9 mouse cellular contexts compared by ENCODE assay signal in genomic region chr9:96134916-96135315, GRCm38 (mm10). TPM values are rescaled to one million over a fixed set of nuclear protein-coding genes. Genes with fewer than 3 reads are reported as not detected.
DNase-seq lines count a peak whose midpoint lies in the region; ATAC-seq and TF ChIP-seq lines count a peak whose summit lies in the region.
"Had no signal": no experiment of that assay in that cellular context is flagged by ENCODE, and none has a peak within 500 bp of the region (broad histone marks: within the 10 kb centered on the region; RNA-seq: fewer than 3 reads in every experiment).

No protein-coding gene starts in this region.

- no peak for TF ChIP-seq EP300 in heart, postnatal 0 days (IDR thresholded peaks at IDR 0.05; ENCODE audit: low read depth)
- no peak for TF ChIP-seq EP300 in stomach, postnatal 0 days (optimal IDR thresholded peaks at IDR 0.05)

- H3K4me2 ChIP-seq in heart, embryonic 11.5 days = no peak overlapping the region
- H3K4me2 ChIP-seq in heart, postnatal 0 days (ENCODE audit: low read depth, low read length) = no peak overlapping the region
- no peak overlapping the region for H3K4me2 ChIP-seq in stomach, postnatal 0 days (replicated peaks; ENCODE audit: low read depth)
- H3K4me2 ChIP-seq: limb, embryonic 12.5 days had no signal

- H3K4me3 ChIP-seq in heart, embryonic 11.5 days (ENCODE audit: low read depth, low read length) = no peak overlapping the region
- H3K4me3 ChIP-seq in heart, postnatal 0 days (ENCODE audit: low read depth, low read length) = no peak overlapping the region
- H3K4me3 ChIP-seq in stomach, postnatal 0 days (ENCODE audit: low read depth, low read length) = no peak overlapping the region
- H3K4me3 ChIP-seq: limb, embryonic 12.5 days had no signal

- no peak overlapping the region for H3K9ac ChIP-seq in heart, embryonic 11.5 days (ENCODE audit: low read depth, low read length)
- H3K9ac ChIP-seq in heart, postnatal 0 days (replicated peaks; ENCODE audit: low read depth, low read length) = no peak overlapping the region
- no peak overlapping the region for H3K9ac ChIP-seq in stomach, postnatal 0 days (ENCODE audit: low read length)
- H3K9ac ChIP-seq: limb, embryonic 12.5 days had no signal

- 52% methylated on average over 8 of the region's 8 CpGs for WGBS in heart, embryonic 11.5 days (ENCODE audit: insufficient replicate concordance)
- 36% methylated on average over 8 of the region's 8 CpGs for WGBS in heart, postnatal 0 days
- 19% methylated on average over 8 of the region's 8 CpGs for WGBS in stomach, postnatal 0 days

- H3K36me3 ChIP-seq in heart, embryonic 11.5 days (ENCODE audit: control insufficient read depth, insufficient read depth, low read length) = peaks cover 3% of the 10 kb centered on the region
- H3K36me3 ChIP-seq in heart, postnatal 0 days (replicated peaks; ENCODE audit: control insufficient read depth, insufficient read depth, low read length) = no peaks in the 10 kb centered on the region; the same call in 1 of the 2 replicates
- no peaks in the 10 kb centered on the region; the same call in 1 of the 2 replicates for H3K36me3 ChIP-seq in stomach, postnatal 0 days (ENCODE audit: control insufficient read depth, insufficient read depth, low read length)
- H3K36me3 ChIP-seq: limb, embryonic 12.5 days had no signal

- no peaks in the 10 kb centered on the region for H3K27me3 ChIP-seq in heart, embryonic 11.5 days (ENCODE audit: control insufficient read depth, insufficient read depth, low read length)
- no peaks in the 10 kb centered on the region for H3K27me3 ChIP-seq in heart, postnatal 0 days (ENCODE audit: control insufficient read depth, insufficient read depth, low read length)
- H3K27me3 ChIP-seq in stomach, postnatal 0 days (ENCODE audit: control insufficient read depth, insufficient read depth, low read length) = no peaks in the 10 kb centered on the region
- H3K27me3 ChIP-seq: limb, embryonic 12.5 days had no signal

- DNase-seq in heart, adult 11 months = peak; percentile 98
- DNase-seq in adrenal gland, postnatal 14 days = peak; percentile 78
- DNase-seq in heart, postnatal 0 days (ENCODE audit: low spot score) = peak; percentile 75
- peak; percentile 53 to 69 for DNase-seq in lung, adult 18-20 months
- DNase-seq in stomach, postnatal 0 days (ENCODE audit: low spot score) = peak; percentile 78
- DNase-seq in spleen, adult 12 weeks (ENCODE audit: low spot score) = no peak

- ATAC-seq in heart, embryonic 11.5 days (replicated peaks; ENCODE audit: insufficient number of reproducible peaks, low FRiP score, low TSS enrichment) = no peak
- peak; percentile 86 for ATAC-seq in heart, postnatal 0 days (ENCODE audit: insufficient read depth, low read depth)
- peak; percentile 94 for ATAC-seq in stomach, postnatal 0 days (ENCODE audit: low FRiP score, low TSS enrichment)
- ATAC-seq in erythroblast, adult 5-6 weeks (replicated peaks; ENCODE audit: low FRiP score, poor library complexity, severe bottlenecking) = no peak

- H3K27ac ChIP-seq in heart, embryonic 11.5 days (ENCODE audit: low read depth, low read length) = no peak overlapping the region
- H3K27ac ChIP-seq in heart, postnatal 0 days (ENCODE audit: low read depth) = peak overlapping the region; percentile 54
- peak overlapping the region; percentile 50 for H3K27ac ChIP-seq in stomach, postnatal 0 days (replicated peaks)
- H3K27ac ChIP-seq: limb, embryonic 12.5 days had no signal

- peaks cover 4% of the 10 kb centered on the region; the same call in 1 of the 2 replicates for H3K4me1 ChIP-seq in heart, embryonic 11.5 days (ENCODE audit: control insufficient read depth, insufficient read depth, low read length)
- H3K4me1 ChIP-seq in heart, postnatal 0 days (ENCODE audit: control insufficient read depth, insufficient read depth) = no peaks in the 10 kb centered on the region
- H3K4me1 ChIP-seq in stomach, postnatal 0 days (replicated peaks; ENCODE audit: control insufficient read depth, insufficient read depth) = no peaks in the 10 kb centered on the region; the same call in 1 of the 2 replicates
- H3K4me1 ChIP-seq: limb, embryonic 12.5 days had no signal

- TF ChIP-seq CTCF in heart, postnatal 0 days (IDR thresholded peaks at IDR 0.05; ENCODE audit: low read depth) = no peak
- no peak for TF ChIP-seq CTCF in stomach, postnatal 0 days (IDR thresholded peaks at IDR 0.05; ENCODE audit: low read depth)

- no peaks in the 10 kb centered on the region for H3K9me3 ChIP-seq in heart, embryonic 11.5 days (replicated peaks; ENCODE audit: control insufficient read depth, low read length)
- H3K9me3 ChIP-seq in heart, postnatal 0 days (replicated peaks; ENCODE audit: control insufficient read depth, low read length) = no peaks in the 10 kb centered on the region
- H3K9me3 ChIP-seq in stomach, postnatal 0 days (ENCODE audit: control insufficient read depth, low read length) = no peaks in the 10 kb centered on the region
- H3K9me3 ChIP-seq: limb, embryonic 12.5 days had no signal

RNA-seq across cellular contexts. Expression of gene Gk5, which starts 15.8 kb away (rescaled TPM):
- polyA plus RNA-seq in heart, embryonic 11.5 days (2014; fragmentation: Nextera tagmentation; extraction: Ambion mirVana) = 4.7 and 5.3 TPM in 2 replicates
- 8.6 and 11.3 TPM in 2 replicates for total RNA-seq in adrenal gland, postnatal 14 days (2021)
- total RNA-seq in heart, postnatal 0 days (2014; rRNA removed; ENCODE audit: low replicate concordance) = 0.76 and 3.2 TPM in 2 replicates
- polyA plus RNA-seq in heart, postnatal 0 days (2015; fragmentation: Nextera tagmentation; extraction: Ambion mirVana) = 1.6 and 1.7 TPM in 2 replicates
- polyA plus RNA-seq in stomach, postnatal 0 days (2015; fragmentation: Nextera tagmentation; extraction: Ambion mirVana) = 8.7 and 9.8 TPM in 2 replicates
- 0.42 and 3.1 TPM in 2 replicates for total RNA-seq in erythroblast, adult 5-6 weeks (2015; ENCODE audit: low replicate concordance)
- total RNA-seq in erythroblast, adult 5-6 weeks (2017; ENCODE audit: low replicate concordance) = 0.84 and 2.4 TPM in 2 replicates

Comparison
In these comparisons a context has a peak if more than half of its experiments do, and no peak if none do; other contexts are left out.
1. ATAC-seq: peak in heart, postnatal 0 days (single experiment) and stomach, postnatal 0 days (single experiment); none in heart, embryonic 11.5 days (single experiment) and erythroblast, adult 5-6 weeks (single experiment).